Mouse (Mus musculus) stomach, embryonic 14.5 days (tissue): Measurements from ENCODE around the gene Pwwp2a. TPM values are rescaled to one million over a fixed set of nuclear protein-coding genes. Genes with fewer than 3 reads are reported as not detected.

Source experiments
- ATAC-seq: fragments of 200-750 bp; cut with Nextera tagmentation; 2 replicates; pipeline ENCODE4 v1.8.0; 2017; ENCODE audit warnings: low read depth, moderate TSS enrichment; ENCODE audit not compliant: insufficient number of reproducible peaks, insufficient read depth, low FRiP score
- H3K27ac ChIP-seq: fragments of 300-500 bp; sonication (generic); 2 replicates; pipeline ENCODE4 v1.5.1; 2014; ENCODE audit warnings: mild to moderate bottlenecking, low read length, moderate library complexity, mixed read lengths
- H3K27me3 ChIP-seq: fragments of 300-500 bp; sonication (generic); 2 replicates; pipeline ENCODE4 v1.6.1; 2014; ENCODE audit warnings: low read length, control low read depth, mixed read lengths; ENCODE audit not compliant: control insufficient read depth, insufficient read depth
- H3K36me3 ChIP-seq: fragments of 300-500 bp; sonication (generic); 2 replicates; pipeline ENCODE4 v1.6.1; 2014; ENCODE audit warnings: mild to moderate bottlenecking, control low read depth, low read length, moderate library complexity, mixed read lengths; ENCODE audit not compliant: control insufficient read depth, insufficient read depth
- H3K4me1 ChIP-seq: fragments of 300-500 bp; sonication (generic); 2 replicates; pipeline ENCODE4 v1.6.1; 2014; ENCODE audit warnings: low read length, control low read depth, mixed read lengths; ENCODE audit not compliant: control insufficient read depth, insufficient read depth
- H3K4me2 ChIP-seq: fragments of 300-500 bp; sonication (generic); replicated peaks from 2 replicates; pipeline ENCODE4 v1.6.1; 2014; ENCODE audit warnings: low read depth, low read length, control low read depth
- H3K4me3 ChIP-seq: fragments of 300-500 bp; sonication (generic); 2 replicates; pipeline ENCODE4 v1.5.1; 2014; ENCODE audit warnings: low read depth, low read length, control low read depth
- H3K9ac ChIP-seq: fragments of 300-500 bp; sonication (generic); replicated peaks from 2 replicates; pipeline ENCODE4 v1.6.1; 2014; ENCODE audit warnings: low read depth, mild to moderate bottlenecking, control low read depth, low read length, moderate library complexity, mixed read lengths
- H3K9me3 ChIP-seq: fragments of 300-500 bp; sonication (generic); 2 replicates; pipeline ENCODE4 v1.6.1; 2016; ENCODE audit warnings: low read depth, low read length, control low read depth; ENCODE audit not compliant: control insufficient read depth
- WGBS: fragments of 180-500 bp; shearing (Covaris S2); extraction: QIAGEN DNeasy Blood & Tissue Kit; methylation state at CpG from one replicate; pipeline ENCODE4 v1.1.7; 2014; 5-methylcytosine and 5-hydroxymethylcytosine counted together
- polyA plus RNA-seq: library from polyadenylated mRNA; unstranded; fragments of >200 nt; fragmentation: Nextera tagmentation; extraction: Ambion mirVana; gene quantifications from 2 replicates; pipeline ENCODE4 v1.2.1, GENCODE M21; 2014

Gene Pwwp2a
- polyA plus RNA-seq, 1 experiment from 2014 or later = 40.0 TPM

DNA sequence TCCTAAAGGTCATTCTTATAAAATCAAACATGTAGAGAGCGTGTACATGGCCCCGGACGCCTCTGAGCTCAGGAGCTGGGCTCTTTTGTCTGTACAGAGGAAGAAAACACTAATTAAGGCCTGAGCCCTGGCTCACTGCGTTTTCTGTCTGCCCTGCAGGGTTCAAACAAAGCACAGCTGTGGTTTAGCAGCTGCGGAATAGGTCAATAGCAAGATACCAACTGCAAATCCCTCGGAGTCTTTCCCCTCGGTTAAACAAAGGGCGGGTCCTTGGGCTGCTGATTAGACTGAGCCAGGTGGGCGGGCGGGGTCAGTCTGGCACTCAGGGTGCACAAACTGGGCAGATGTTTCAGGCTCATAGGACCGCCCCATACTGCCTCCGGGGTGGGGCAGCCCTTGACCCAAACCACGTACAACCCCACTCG, 28.7 kb upstream of the Pwwp2a start:
- Histone ChIP-seq H3K4me2 (no peak overlapping the region), H3K9me3 (no peaks in the 10 kb centered on the region), H3K4me1 (no peaks in the 10 kb centered on the region), H3K36me3 (no peaks in the 10 kb centered on the region), H3K9ac (no peak overlapping the region), H3K27me3 (no peaks in the 10 kb centered on the region), H3K4me3 (no peak overlapping the region), H3K27ac (peak overlapping the region; percentile 58; the same call in 1 of the 2 replicates)
- ATAC-seq = peak; percentile 85
- WGBS = 35% methylated on average over 14 of the region's 14 CpGs

- no peak overlapping the region for H3K4me3 ChIP-seq
- ATAC-seq = peak; percentile 79
- no peaks in the 10 kb centered on the region for H3K4me1 ChIP-seq
- no peak overlapping the region for H3K9ac ChIP-seq
- no peaks in the 10 kb centered on the region for H3K9me3 ChIP-seq
- no peaks in the 10 kb centered on the region for H3K27me3 ChIP-seq
- H3K4me2 ChIP-seq = no peak overlapping the region
- no peak overlapping the region for H3K27ac ChIP-seq
- 54% methylated on average over 10 of the region's 10 CpGs for WGBS
- H3K36me3 ChIP-seq = no peaks in the 10 kb centered on the region
These were observed 25.3 kb upstream of the Pwwp2a start for GRCm38 (mm10) chr11:43656464-43656863.

DNA sequence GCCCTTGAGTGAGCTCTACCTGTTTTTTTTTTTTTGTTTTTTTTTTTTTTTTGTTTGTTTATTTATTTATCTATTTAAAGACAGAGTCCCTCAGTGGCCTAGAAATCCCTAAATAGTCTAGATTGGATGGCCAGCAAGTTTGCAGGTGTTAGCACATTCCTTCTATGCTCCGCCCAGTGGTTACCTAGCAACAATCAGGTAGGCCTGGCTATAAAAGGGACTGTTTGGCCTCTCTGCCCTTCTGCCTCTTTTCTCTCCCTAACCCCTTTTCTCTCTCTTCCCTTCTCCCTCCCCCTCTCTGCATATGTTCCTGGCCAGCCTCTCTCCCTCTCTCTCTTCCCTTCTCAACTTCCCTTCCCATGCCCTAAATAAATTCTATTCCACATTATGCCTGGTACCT, 23.8 kb upstream of the Pwwp2a start:
- no peak for ATAC-seq
- H3K9ac ChIP-seq = no peak overlapping the region
- no peak overlapping the region for H3K27ac ChIP-seq
- H3K27me3 ChIP-seq = no peaks in the 10 kb centered on the region
- H3K36me3 ChIP-seq = no peaks in the 10 kb centered on the region
- no peaks in the 10 kb centered on the region for H3K4me1 ChIP-seq
- 66% methylated on average over 1 of the region's 1 CpGs for WGBS
- no peaks in the 10 kb centered on the region for H3K9me3 ChIP-seq
- no peak overlapping the region for H3K4me2 ChIP-seq
- no peak overlapping the region for H3K4me3 ChIP-seq

GRCm38 (mm10) chr11:43667038-43667745, 14.6 kb upstream of the Pwwp2a start:
- H3K9me3 ChIP-seq = no peaks in the 10 kb centered on the region
- H3K9ac ChIP-seq = no peak overlapping the region
- no peak overlapping the region for H3K27ac ChIP-seq
- H3K4me2 ChIP-seq = no peak overlapping the region
- 76% methylated on average over 19 of the region's 19 CpGs for WGBS
- H3K27me3 ChIP-seq = no peaks in the 10 kb centered on the region
- no peak for ATAC-seq
- H3K4me3 ChIP-seq = no peak overlapping the region
- no peaks in the 10 kb centered on the region for H3K36me3 ChIP-seq
- no peaks in the 10 kb centered on the region for H3K4me1 ChIP-seq

GRCm38 (mm10) chr11:43682415-43683217, 818 bp downstream of the Pwwp2a start:
- WGBS = under 1% methylated on average over 65 of the region's 72 CpGs
- H3K27ac ChIP-seq = peak overlapping the region; percentile 91
- no peaks in the 10 kb centered on the region for H3K27me3 ChIP-seq
- peak overlapping the region; percentile 97 for H3K9ac ChIP-seq
- peak; percentile 8; the same call in 1 of the 2 replicates for ATAC-seq
- H3K9me3 ChIP-seq = no peaks in the 10 kb centered on the region
- H3K4me2 ChIP-seq = peak overlapping the region; percentile 72
- H3K4me3 ChIP-seq = peak overlapping the region; percentile 86
- H3K36me3 ChIP-seq = peaks cover 13% of the 10 kb centered on the region; the same call in 1 of the 2 replicates
- H3K4me1 ChIP-seq = peaks cover 7% of the 10 kb centered on the region

DNA sequence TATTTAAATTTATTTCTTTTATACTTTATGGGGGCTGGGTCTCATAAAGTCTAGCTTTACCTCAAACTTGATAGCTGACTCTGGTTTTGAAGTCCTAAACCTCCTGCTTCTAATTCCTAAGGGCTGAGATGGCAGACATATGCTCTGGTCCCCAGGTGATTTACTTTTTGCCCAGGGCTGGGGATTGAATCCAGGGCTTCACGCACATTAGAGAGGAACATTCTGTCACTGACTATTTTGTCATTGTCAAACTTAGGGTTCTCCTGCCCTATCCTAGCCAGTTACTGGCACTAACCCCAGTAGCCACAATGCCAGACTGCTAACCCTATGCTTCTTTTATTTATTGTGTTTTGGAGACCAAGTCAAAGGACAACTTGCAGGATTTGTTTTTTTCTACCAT, 7.1 kb downstream of the Pwwp2a start:
- no peak overlapping the region for H3K4me2 ChIP-seq
- H3K9me3 ChIP-seq = no peaks in the 10 kb centered on the region
- H3K27ac ChIP-seq = no peak overlapping the region
- no peak overlapping the region for H3K9ac ChIP-seq
- ATAC-seq = no peak
- H3K4me1 ChIP-seq = no peaks in the 10 kb centered on the region
- H3K27me3 ChIP-seq = no peaks in the 10 kb centered on the region
- H3K36me3 ChIP-seq = peaks cover 45% of the 10 kb centered on the region
- 87% methylated on average over 1 of the region's 1 CpGs for WGBS
- H3K4me3 ChIP-seq = no peak overlapping the region

- Histone ChIP-seq H3K4me3 (no peak overlapping the region), H3K36me3 (peaks cover 17% of the 10 kb centered on the region; the same call in 1 of the 2 replicates)
These were observed 14.8 kb downstream of the Pwwp2a start for GRCm38 (mm10) chr11:43696623-43697022.

GRCm38 (mm10) chr11:43698621-43699020, 16.8 kb downstream of the Pwwp2a start:
- no peak for ATAC-seq
- H3K27me3 ChIP-seq = no peaks in the 10 kb centered on the region
- peaks cover 11% of the 10 kb centered on the region; the same call in 1 of the 2 replicates for H3K36me3 ChIP-seq
- no peak overlapping the region for H3K4me3 ChIP-seq
- no peak overlapping the region for H3K27ac ChIP-seq
- no peak overlapping the region for H3K9ac ChIP-seq
- no peaks in the 10 kb centered on the region for H3K9me3 ChIP-seq
- WGBS = 64% methylated on average over 5 of the region's 5 CpGs
- H3K4me1 ChIP-seq = no peaks in the 10 kb centered on the region
- H3K4me2 ChIP-seq = no peak overlapping the region

More at GRCm38 (mm10) chr11:43696623-43697022, 14.8 kb downstream of the Pwwp2a start:
- Histone ChIP-seq H3K9me3 (no peaks in the 10 kb centered on the region), H3K27ac (no peak overlapping the region), H3K27me3 (no peaks in the 10 kb centered on the region), H3K4me1 (no peaks in the 10 kb centered on the region), H3K4me2 (no peak overlapping the region), H3K9ac (no peak overlapping the region)
- 87% methylated on average over 4 of the region's 4 CpGs for WGBS
- no peak for ATAC-seq
